Mouse (Mus musculus): ENCODE measurements around the gene Iqck. TPM values are rescaled to one million over a fixed set of nuclear protein-coding genes. Genes with fewer than 3 reads are reported as not detected.

The Iqck gene
- polyA plus RNA-seq, 1 experiment from 2014 or later, result 3.4 TPM

DNA sequence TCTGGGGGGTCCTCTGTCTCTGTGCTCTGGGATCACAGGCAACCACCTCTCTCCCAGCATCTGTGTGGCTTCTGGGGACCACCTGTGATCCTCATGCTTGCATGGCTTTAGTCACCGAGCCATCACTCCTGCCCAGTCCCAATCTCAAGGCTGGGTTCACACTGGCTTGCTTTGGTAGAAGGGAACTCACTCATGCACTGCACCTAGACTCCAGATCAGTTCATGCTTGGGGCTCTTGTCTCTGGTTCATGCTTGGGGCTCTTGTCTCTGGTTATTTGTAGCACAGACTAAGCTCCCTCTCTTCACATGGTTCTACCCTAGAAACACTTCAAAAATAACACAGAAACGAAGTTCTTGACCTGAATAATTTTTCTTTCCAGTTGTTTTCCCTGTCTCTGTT lies 44.5 kb downstream of the Iqck start:
- WGBS, result 52% methylated on average over 2 of the region's 2 CpGs
- no peak for ATAC-seq

DNA sequence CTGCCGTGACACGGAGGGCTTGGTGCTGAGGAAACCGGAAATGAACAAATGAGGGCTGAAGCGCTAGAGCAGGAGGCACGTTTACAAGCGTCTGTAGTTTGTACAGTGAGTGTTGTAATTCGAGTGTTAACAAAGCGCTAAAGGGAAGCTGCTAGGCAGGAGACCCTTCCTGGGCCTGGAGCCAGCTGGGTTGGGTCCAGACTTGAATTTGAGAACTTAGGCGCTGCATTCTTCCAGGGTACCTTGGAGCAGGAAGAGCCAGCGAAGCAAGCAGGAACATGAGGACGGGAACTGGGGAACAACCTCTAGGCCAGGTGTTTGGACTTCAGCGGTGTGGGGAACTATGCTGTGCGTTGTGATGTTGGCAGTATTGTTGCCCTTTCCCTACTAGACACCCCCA lies 47.4 kb downstream of the Iqck start:
- DNase-seq (ENCODE audit: low spot score), result peak; percentile 90
- Histone ChIP-seq H3K9me3 (replicated peaks; ENCODE audit: control insufficient read depth, low read length) (no peaks in the 10 kb centered on the region), H3K4me3 (ENCODE audit: low read depth, low read length) (no peak overlapping the region), H3K4me2 (ENCODE audit: low read length) (peak overlapping the region; percentile 16), H3K27me3 (replicated peaks; ENCODE audit: control insufficient read depth, insufficient read depth, low read length) (no peaks in the 10 kb centered on the region), H3K36me3 (ENCODE audit: control insufficient read depth, insufficient read depth, low read length) (no peaks in the 10 kb centered on the region), H3K27ac (ENCODE audit: low read depth, low read length) (no peak overlapping the region), H3K9ac (ENCODE audit: low read length) (no peak overlapping the region), H3K4me1 (ENCODE audit: control insufficient read depth, insufficient read depth, low read length) (no peaks in the 10 kb centered on the region)
- ATAC-seq, result peak; percentile 76
- 23% methylated on average over 13 of the region's 13 CpGs for WGBS

More for the DNA sequence above, 44.5 kb downstream of the Iqck start:
- H3K4me1 ChIP-seq (ENCODE audit: control insufficient read depth, insufficient read depth, low read length), result peaks cover 4% of the 10 kb centered on the region; the same call in 1 of the 2 replicates
- no peak overlapping the region for H3K27ac ChIP-seq (ENCODE audit: low read depth, low read length)
- H3K9ac ChIP-seq (ENCODE audit: low read length), result no peak overlapping the region
- DNase-seq (ENCODE audit: low spot score), result no peak
- H3K27me3 ChIP-seq (replicated peaks; ENCODE audit: control insufficient read depth, insufficient read depth, low read length), result no peaks in the 10 kb centered on the region
- H3K36me3 ChIP-seq (ENCODE audit: control insufficient read depth, insufficient read depth, low read length), result no peaks in the 10 kb centered on the region
- no peak overlapping the region for H3K4me2 ChIP-seq (ENCODE audit: low read length)
- no peak overlapping the region for H3K4me3 ChIP-seq (ENCODE audit: low read depth, low read length)
- no peaks in the 10 kb centered on the region for H3K9me3 ChIP-seq (replicated peaks; ENCODE audit: control insufficient read depth, low read length)

DNA sequence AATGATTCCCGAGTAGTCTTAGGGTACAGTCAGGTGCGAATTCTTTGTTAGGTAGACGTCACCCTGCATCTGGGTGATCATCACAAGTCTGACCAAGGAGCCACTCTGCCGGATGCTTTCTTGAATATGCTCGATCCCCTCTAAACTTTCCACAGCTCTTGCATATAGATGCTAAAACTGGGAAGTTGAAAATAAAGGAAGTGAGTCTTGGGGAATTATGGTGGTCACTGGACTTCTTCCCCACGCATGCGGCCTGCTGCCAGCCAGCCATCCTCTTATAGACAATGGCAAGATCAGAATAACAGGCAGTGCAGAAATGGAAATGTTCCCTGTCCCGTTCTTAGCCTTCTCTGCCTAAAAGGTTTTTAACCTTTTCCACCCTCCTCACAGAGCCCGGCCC lies 48.3 kb downstream of the Iqck start:
- Histone ChIP-seq H3K9ac (ENCODE audit: low read length) (no peak overlapping the region), H3K36me3 (ENCODE audit: control insufficient read depth, insufficient read depth, low read length) (no peaks in the 10 kb centered on the region), H3K27ac (ENCODE audit: low read depth, low read length) (no peak overlapping the region), H3K9me3 (replicated peaks; ENCODE audit: control insufficient read depth, low read length) (no peaks in the 10 kb centered on the region), H3K4me3 (ENCODE audit: low read depth, low read length) (no peak overlapping the region), H3K27me3 (replicated peaks; ENCODE audit: control insufficient read depth, insufficient read depth, low read length) (no peaks in the 10 kb centered on the region), H3K4me1 (ENCODE audit: control insufficient read depth, insufficient read depth, low read length) (no peaks in the 10 kb centered on the region), H3K4me2 (ENCODE audit: low read length) (no peak overlapping the region)
- 88% methylated on average over 9 of the region's 9 CpGs for WGBS
- DNase-seq (ENCODE audit: low spot score) (no peak), ATAC-seq (no peak)

DNA sequence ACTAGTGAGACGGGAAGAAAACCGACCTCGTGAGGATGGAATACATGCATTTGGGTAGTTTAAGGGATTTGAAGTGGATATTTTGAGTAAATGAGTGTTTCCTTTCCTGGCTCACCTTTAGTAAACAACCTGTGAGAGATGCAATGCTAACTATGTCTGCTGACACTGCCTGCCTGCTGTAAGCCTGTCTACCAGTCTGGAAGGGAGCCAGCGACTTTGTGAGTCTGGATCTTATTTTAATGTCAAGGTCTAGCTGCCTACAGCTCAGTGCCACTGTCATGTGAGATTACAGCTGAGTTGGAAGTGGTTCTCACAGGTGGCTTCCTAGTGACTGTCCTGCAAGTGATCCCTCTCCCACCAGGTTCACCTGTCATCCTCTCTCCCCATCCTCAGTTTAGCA lies 49.0 kb downstream of the Iqck start:
- no peaks in the 10 kb centered on the region for H3K4me1 ChIP-seq (ENCODE audit: control insufficient read depth, insufficient read depth, low read length)
- 90% methylated on average over 4 of the region's 4 CpGs for WGBS
- no peak for ATAC-seq
- no peak for DNase-seq (ENCODE audit: low spot score)
- no peaks in the 10 kb centered on the region for H3K27me3 ChIP-seq (replicated peaks; ENCODE audit: control insufficient read depth, insufficient read depth, low read length)
- H3K9ac ChIP-seq (ENCODE audit: low read length), result no peak overlapping the region
- no peak overlapping the region for H3K4me2 ChIP-seq (ENCODE audit: low read length)
- H3K4me3 ChIP-seq (ENCODE audit: low read depth, low read length), result no peak overlapping the region
- no peaks in the 10 kb centered on the region for H3K36me3 ChIP-seq (ENCODE audit: control insufficient read depth, insufficient read depth, low read length)
- no peaks in the 10 kb centered on the region for H3K9me3 ChIP-seq (replicated peaks; ENCODE audit: control insufficient read depth, low read length)
- no peak overlapping the region for H3K27ac ChIP-seq (ENCODE audit: low read depth, low read length)

DNA sequence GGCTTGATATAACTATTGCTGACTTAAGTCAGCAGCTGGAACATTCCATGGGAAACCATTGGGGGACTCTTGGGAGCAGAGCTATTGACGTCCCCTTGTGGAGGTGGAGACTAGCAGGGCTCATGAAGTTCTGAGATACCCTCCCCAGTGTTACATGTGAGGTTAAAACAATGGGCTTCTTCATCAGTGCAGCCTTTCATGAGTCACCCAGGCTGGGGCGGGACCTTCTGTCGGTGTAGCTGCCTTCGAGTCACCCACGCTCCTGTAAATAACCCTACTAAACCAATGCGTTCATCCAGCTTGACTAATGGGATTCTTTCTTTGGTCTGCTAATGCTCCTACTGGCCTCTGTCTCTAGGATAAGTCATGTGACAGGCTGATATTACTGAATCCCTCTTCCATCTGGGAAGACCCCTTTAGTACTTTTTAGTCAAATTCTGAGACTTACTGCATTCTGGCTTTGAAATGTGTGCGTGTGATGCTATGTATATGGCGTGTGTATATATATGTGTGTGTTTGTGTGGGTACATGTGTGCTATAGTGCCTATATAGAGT lies 53.5 kb downstream of the Iqck start:
- ATAC-seq (no peak), DNase-seq (ENCODE audit: low spot score) (no peak)
- 57% methylated on average over 8 of the region's 8 CpGs for WGBS
- H3K4me1 ChIP-seq (ENCODE audit: control insufficient read depth, insufficient read depth, low read length), result peaks cover 3% of the 10 kb centered on the region; the same call in 1 of the 2 replicates
- H3K36me3 ChIP-seq (ENCODE audit: control insufficient read depth, insufficient read depth, low read length), result no peaks in the 10 kb centered on the region
- no peak overlapping the region for H3K27ac ChIP-seq (ENCODE audit: low read depth, low read length)
- no peaks in the 10 kb centered on the region for H3K9me3 ChIP-seq (replicated peaks; ENCODE audit: control insufficient read depth, low read length)
- H3K27me3 ChIP-seq (replicated peaks; ENCODE audit: control insufficient read depth, insufficient read depth, low read length), result no peaks in the 10 kb centered on the region
- H3K4me2 ChIP-seq (ENCODE audit: low read length), result no peak overlapping the region
- no peak overlapping the region for H3K4me3 ChIP-seq (ENCODE audit: low read depth, low read length)
- no peak overlapping the region for H3K9ac ChIP-seq (ENCODE audit: low read length)

DNA sequence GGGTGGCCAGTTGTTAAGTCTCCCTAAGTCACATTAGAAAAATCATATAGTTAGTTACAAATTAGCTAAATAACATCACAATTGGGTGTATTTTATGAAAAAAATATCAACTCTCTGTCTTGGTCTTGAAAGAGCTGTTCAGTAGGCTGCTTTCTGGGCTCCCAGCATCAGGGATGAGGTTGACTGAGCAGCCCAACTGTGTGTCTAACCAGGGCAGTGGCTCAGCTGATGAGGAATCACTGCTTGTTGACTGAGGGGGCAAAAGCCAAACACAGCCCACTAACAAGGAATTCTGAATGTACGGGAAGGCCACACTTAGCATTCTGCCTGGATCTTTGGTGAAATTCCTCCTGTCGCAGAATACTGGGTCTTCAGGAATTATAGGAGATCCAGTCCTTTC lies 54.9 kb downstream of the Iqck start:
- Histone ChIP-seq H3K36me3 (ENCODE audit: control insufficient read depth, insufficient read depth, low read length) (no peaks in the 10 kb centered on the region), H3K4me1 (ENCODE audit: control insufficient read depth, insufficient read depth, low read length) (peaks cover 3% of the 10 kb centered on the region; the same call in 1 of the 2 replicates), H3K4me3 (ENCODE audit: low read depth, low read length) (no peak overlapping the region), H3K9ac (ENCODE audit: low read length) (no peak overlapping the region), H3K9me3 (replicated peaks; ENCODE audit: control insufficient read depth, low read length) (no peaks in the 10 kb centered on the region), H3K27me3 (replicated peaks; ENCODE audit: control insufficient read depth, insufficient read depth, low read length) (no peaks in the 10 kb centered on the region), H3K27ac (ENCODE audit: low read depth, low read length) (no peak overlapping the region), H3K4me2 (ENCODE audit: low read length) (no peak overlapping the region)
- DNase-seq (ENCODE audit: low spot score) (no peak), ATAC-seq (no peak)
- 92% methylated on average over 2 of the region's 2 CpGs for WGBS

DNA sequence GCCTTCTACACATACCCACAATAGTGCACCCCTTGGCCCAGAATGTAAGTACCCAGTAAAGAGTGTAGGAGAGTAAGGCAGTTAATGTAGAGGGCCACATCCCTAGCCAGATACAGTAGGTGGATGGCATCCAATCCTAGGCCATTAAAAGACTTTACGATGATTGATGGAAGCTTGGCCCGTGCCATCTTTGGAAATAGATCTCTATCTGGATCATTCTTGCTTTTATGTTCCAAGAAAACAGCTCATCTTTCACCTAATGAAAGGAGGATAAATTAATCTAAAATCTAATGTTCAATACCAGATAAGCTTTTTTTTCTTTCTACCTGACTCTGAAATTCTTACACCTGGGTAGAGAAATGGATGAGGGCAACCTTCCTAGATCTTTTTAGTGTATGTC lies 55.6 kb downstream of the Iqck start:
- Histone ChIP-seq H3K27ac (ENCODE audit: low read depth, low read length) (no peak overlapping the region), H3K36me3 (ENCODE audit: control insufficient read depth, insufficient read depth, low read length) (no peaks in the 10 kb centered on the region), H3K9me3 (replicated peaks; ENCODE audit: control insufficient read depth, low read length) (no peaks in the 10 kb centered on the region), H3K9ac (ENCODE audit: low read length) (no peak overlapping the region), H3K4me2 (ENCODE audit: low read length) (no peak overlapping the region), H3K4me1 (ENCODE audit: control insufficient read depth, insufficient read depth, low read length) (peaks cover 3% of the 10 kb centered on the region; the same call in 1 of the 2 replicates), H3K4me3 (ENCODE audit: low read depth, low read length) (no peak overlapping the region), H3K27me3 (replicated peaks; ENCODE audit: control insufficient read depth, insufficient read depth, low read length) (no peaks in the 10 kb centered on the region)
- WGBS, result 97% methylated on average over 2 of the region's 2 CpGs
- DNase-seq (ENCODE audit: low spot score), result no peak
- ATAC-seq, result no peak

DNA sequence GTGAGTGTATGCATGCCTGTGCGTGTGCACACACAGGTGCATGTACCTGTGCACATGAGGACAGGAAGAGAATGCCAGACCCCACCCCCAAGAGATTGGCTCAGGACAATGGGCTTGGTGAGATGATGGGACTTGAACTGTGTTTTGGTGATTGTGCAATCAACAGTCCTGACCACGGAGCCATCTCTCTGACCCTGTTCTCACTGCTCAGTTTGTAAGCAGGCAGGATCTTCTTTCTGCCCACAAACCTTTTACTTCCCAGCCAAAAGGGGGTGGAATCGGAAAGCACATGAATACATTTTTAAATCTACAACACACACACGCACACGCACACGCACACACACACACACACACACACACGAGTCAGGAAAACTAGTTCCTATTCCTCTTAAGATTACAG lies 56.0 kb downstream of the Iqck start:
- Histone ChIP-seq H3K36me3 (ENCODE audit: control insufficient read depth, insufficient read depth, low read length) (no peaks in the 10 kb centered on the region), H3K4me1 (ENCODE audit: control insufficient read depth, insufficient read depth, low read length) (peaks cover 3% of the 10 kb centered on the region; the same call in 1 of the 2 replicates), H3K9ac (ENCODE audit: low read length) (no peak overlapping the region), H3K27ac (ENCODE audit: low read depth, low read length) (no peak overlapping the region), H3K27me3 (replicated peaks; ENCODE audit: control insufficient read depth, insufficient read depth, low read length) (no peaks in the 10 kb centered on the region), H3K4me2 (ENCODE audit: low read length) (no peak overlapping the region), H3K9me3 (replicated peaks; ENCODE audit: control insufficient read depth, low read length) (no peaks in the 10 kb centered on the region), H3K4me3 (ENCODE audit: low read depth, low read length) (no peak overlapping the region)
- 83% methylated on average over 7 of the region's 7 CpGs for WGBS
- ATAC-seq (no peak), DNase-seq (ENCODE audit: low spot score) (no peak)

DNA sequence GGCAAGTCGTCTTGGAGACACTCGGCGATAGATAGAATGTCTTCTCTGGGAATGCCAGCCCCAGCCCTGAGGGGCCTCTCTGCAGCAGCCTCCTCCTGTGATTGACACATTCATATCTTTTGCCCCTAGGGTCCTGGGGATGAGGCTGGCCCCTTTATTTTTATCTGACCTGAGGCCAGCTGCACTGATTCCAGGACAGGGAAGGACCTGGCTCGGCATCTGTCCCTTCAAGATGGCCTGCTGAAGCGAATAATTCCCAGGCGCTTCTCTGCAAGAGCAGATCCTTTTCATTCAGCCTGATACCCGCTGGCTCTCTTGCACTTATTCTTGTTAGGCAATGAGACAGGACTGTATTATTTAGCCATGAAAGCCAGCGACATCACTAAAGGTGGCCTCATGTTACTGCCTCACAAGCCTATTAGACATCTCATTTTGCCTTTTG lies 56.5 kb downstream of the Iqck start:
- Histone ChIP-seq H3K4me1 (ENCODE audit: control insufficient read depth, insufficient read depth, low read length) (peaks cover 3% of the 10 kb centered on the region; the same call in 1 of the 2 replicates), H3K4me2 (ENCODE audit: low read length) (no peak overlapping the region), H3K9me3 (replicated peaks; ENCODE audit: control insufficient read depth, low read length) (no peaks in the 10 kb centered on the region), H3K4me3 (ENCODE audit: low read depth, low read length) (no peak overlapping the region), H3K36me3 (ENCODE audit: control insufficient read depth, insufficient read depth, low read length) (no peaks in the 10 kb centered on the region), H3K27me3 (replicated peaks; ENCODE audit: control insufficient read depth, insufficient read depth, low read length) (no peaks in the 10 kb centered on the region), H3K9ac (ENCODE audit: low read length) (no peak overlapping the region), H3K27ac (ENCODE audit: low read depth, low read length) (no peak overlapping the region)
- DNase-seq (ENCODE audit: low spot score) (peak; percentile 36), ATAC-seq (no peak)
- WGBS, result 21% methylated on average over 8 of the region's 8 CpGs

Data from forebrain, embryonic 14.5 days (tissue).